Mouse (Mus musculus): Measurements from ENCODE around the gene Brpf3. TPM values are rescaled to one million over a fixed set of nuclear protein-coding genes. Genes with fewer than 3 reads are reported as not detected.

The Brpf3 gene
- polyA plus RNA-seq, 1 experiment, result 26.3 TPM

DNA sequence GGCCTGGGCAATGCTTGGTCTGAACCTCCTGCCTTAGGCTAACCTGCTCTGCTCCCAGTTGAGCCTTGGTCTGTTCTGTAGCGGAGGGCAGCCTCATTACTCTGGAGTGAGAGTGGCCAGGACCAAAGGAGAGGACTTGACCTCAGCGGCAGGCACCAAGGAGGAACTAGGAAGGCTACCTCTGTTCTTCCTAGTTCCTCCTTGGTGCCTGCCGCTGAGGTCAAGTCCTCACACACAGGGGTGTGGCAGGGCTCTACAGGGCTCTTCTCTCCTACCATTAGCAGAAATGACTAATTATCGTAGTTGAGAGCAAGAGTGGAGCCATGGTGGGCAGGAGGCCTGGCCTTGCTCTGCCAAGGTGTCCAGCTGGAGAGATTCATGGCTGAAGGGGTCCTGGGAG is 66.5 kb downstream of the Brpf3 start:
- Histone ChIP-seq H3K4me1 (ENCODE audit: control insufficient read depth, insufficient read depth, low read length) (no peaks in the 10 kb centered on the region), H3K4me3 (replicated peaks; ENCODE audit: extremely low read depth, low read depth, low read length) (no peak overlapping the region)
- no peak for TF ChIP-seq CTCF (IDR thresholded peaks at IDR 0.05; ENCODE audit: insufficient read depth, low read length)
- no peak for TF ChIP-seq POLR2A (IDR thresholded peaks at IDR 0.05; ENCODE audit: borderline replicate concordance, extremely low read depth, low read depth, low read length)
- no peak for DNase-seq
- 85% methylated on average over 4 of the region's 4 CpGs for WGBS

DNA sequence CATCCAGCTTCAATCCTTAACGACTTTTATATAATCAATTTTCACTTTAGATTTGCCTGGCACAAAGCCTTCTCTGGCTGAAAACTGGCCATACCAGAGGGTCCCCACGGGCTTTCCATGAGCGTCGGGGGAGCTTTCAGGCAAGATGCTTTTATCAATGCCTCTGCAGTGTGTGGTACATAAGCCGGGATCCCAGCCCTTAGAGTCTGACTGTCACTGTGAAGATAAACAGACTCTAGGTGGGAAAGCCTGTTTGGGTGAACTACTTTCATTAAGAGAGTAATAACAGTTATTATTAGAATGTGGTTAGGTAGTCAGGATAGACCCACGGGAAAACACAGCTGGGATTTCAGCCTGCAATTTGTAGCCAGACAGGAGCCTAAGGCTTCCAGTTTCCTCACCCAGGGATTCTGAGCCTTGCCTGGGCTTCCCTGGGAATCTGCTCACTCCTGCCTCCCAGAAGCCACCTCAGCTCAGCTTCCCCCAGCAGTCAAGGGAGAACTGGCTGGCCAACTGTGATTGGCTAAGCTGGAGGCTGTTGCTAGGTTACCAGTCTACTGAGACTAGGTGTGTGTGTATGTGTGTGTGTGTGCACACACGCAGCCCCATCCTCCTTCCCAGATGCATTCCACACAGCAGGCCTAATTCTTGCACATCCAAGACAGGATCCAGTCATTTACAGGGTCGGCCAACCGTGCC is 68.7 kb downstream of the Brpf3 start:
- no peak for DNase-seq
- Histone ChIP-seq H3K4me1 (ENCODE audit: control insufficient read depth, insufficient read depth, low read length) (no peaks in the 10 kb centered on the region), H3K4me3 (replicated peaks; ENCODE audit: extremely low read depth, low read depth, low read length) (no peak overlapping the region)
- TF ChIP-seq CTCF (IDR thresholded peaks at IDR 0.05; ENCODE audit: insufficient read depth, low read length) (no peak), POLR2A (IDR thresholded peaks at IDR 0.05; ENCODE audit: borderline replicate concordance, extremely low read depth, low read depth, low read length) (no peak)
- WGBS, result 67% methylated on average over 9 of the region's 9 CpGs

DNA sequence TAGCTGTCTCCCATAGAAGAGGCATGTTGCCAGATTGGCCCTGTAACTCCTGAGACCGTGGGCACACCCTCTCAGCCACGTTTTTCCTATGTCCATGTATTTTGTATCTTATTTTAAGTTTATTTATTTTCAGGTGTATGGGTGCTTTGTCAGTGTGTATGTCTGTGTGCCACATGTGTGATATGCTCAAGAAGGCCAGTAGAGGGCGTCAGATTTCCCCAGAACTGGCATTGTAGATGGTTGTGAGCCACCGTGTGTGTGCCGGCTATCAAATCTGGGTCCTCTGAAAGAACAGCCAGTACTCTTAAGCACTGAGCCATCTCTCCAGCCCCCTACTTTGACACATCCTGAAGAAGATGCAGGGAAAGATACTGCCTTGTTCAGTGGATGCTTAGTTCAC is 69.5 kb downstream of the Brpf3 start:
- TF ChIP-seq CTCF (IDR thresholded peaks at IDR 0.05; ENCODE audit: insufficient read depth, low read length) (no peak), POLR2A (IDR thresholded peaks at IDR 0.05; ENCODE audit: borderline replicate concordance, extremely low read depth, low read depth, low read length) (no peak)
- WGBS, result 64% methylated on average over 5 of the region's 5 CpGs
- no peak overlapping the region for H3K4me3 ChIP-seq (replicated peaks; ENCODE audit: extremely low read depth, low read depth, low read length)

DNA sequence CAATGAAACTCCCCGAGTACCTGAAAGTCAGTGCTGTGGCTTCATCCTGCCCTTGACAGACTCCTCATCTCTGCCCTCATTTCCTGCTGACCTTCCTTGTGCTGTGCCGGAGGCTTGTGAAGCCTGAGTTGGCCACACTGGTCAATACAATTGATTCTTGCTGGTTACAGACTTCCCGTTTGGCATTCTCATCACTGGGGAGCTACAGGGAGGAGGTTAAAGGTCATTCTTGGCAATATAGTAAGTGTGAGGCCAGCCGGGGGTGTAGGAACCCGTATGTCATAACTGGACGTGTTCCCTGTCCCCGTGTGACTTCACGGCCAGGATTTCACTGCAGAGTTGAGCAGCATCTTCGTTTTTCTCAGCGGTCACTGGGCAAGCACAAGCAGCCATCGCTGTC is 70.9 kb downstream of the Brpf3 start:
- H3K4me1 ChIP-seq (ENCODE audit: control insufficient read depth, insufficient read depth, low read length), result no peaks in the 10 kb centered on the region
- no peak for DNase-seq
- TF ChIP-seq POLR2A (IDR thresholded peaks at IDR 0.05; ENCODE audit: borderline replicate concordance, extremely low read depth, low read depth, low read length), result no peak
- TF ChIP-seq CTCF (IDR thresholded peaks at IDR 0.05; ENCODE audit: insufficient read depth, low read length), result no peak
- H3K4me3 ChIP-seq (replicated peaks; ENCODE audit: extremely low read depth, low read depth, low read length), result no peak overlapping the region
- WGBS, result 53% methylated on average over 11 of the region's 11 CpGs

More for the DNA sequence above, 69.5 kb downstream of the Brpf3 start:
- no peaks in the 10 kb centered on the region for H3K4me1 ChIP-seq (ENCODE audit: control insufficient read depth, insufficient read depth, low read length)
- no peak for DNase-seq

DNA sequence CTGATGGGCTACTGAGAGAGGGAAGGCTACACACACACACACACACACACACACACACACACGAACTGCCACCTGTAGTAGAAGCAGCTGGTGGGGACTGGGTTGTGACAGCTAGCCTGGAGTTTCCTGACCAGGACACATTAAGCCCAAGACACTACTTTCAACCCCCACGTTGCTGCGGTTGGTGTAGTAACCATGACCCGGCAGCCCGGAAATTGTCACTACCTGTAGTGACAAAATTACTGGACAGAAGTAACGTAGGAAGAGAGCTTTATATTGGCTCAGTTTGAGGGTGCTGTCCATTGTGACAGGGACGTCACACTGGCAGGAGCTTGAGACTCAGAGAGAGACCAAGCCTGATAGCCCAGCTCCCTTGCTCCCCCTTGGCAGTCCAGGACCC is 71.4 kb downstream of the Brpf3 start:
- TF ChIP-seq CTCF (IDR thresholded peaks at IDR 0.05; ENCODE audit: insufficient read depth, low read length), result no peak
- TF ChIP-seq POLR2A (IDR thresholded peaks at IDR 0.05; ENCODE audit: borderline replicate concordance, extremely low read depth, low read depth, low read length), result no peak
- no peak for DNase-seq
- 81% methylated on average over 7 of the region's 7 CpGs for WGBS
- H3K4me3 ChIP-seq (replicated peaks; ENCODE audit: extremely low read depth, low read depth, low read length), result no peak overlapping the region
- H3K4me1 ChIP-seq (ENCODE audit: control insufficient read depth, insufficient read depth, low read length), result no peaks in the 10 kb centered on the region

DNA sequence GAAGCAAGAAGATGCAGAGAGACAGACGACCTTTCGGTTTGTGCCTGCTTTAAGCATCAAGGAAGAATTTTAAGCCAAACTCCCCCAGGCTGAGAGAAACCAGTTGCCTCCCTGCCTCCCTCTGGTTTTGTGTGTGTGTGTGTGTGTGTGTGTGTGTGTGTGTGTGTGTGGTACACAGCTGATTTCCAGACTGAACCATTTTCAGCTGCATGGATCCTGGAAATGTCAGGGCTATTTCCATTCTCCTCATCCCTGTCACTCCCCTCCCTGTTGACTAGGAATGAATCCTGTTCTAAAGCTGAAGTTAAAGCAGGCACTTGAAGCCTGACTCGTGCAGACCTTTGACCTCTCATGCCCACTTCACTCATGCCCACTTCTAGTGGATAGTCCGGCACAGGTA is 73.3 kb downstream of the Brpf3 start:
- H3K4me1 ChIP-seq (ENCODE audit: control insufficient read depth, insufficient read depth, low read length), result no peaks in the 10 kb centered on the region
- no peak overlapping the region for H3K4me3 ChIP-seq (replicated peaks; ENCODE audit: extremely low read depth, low read depth, low read length)
- DNase-seq, result no peak
- no peak for TF ChIP-seq POLR2A (IDR thresholded peaks at IDR 0.05; ENCODE audit: borderline replicate concordance, extremely low read depth, low read depth, low read length)
- TF ChIP-seq CTCF (IDR thresholded peaks at IDR 0.05; ENCODE audit: insufficient read depth, low read length), result no peak
- 79% methylated on average over 4 of the region's 4 CpGs for WGBS

DNA sequence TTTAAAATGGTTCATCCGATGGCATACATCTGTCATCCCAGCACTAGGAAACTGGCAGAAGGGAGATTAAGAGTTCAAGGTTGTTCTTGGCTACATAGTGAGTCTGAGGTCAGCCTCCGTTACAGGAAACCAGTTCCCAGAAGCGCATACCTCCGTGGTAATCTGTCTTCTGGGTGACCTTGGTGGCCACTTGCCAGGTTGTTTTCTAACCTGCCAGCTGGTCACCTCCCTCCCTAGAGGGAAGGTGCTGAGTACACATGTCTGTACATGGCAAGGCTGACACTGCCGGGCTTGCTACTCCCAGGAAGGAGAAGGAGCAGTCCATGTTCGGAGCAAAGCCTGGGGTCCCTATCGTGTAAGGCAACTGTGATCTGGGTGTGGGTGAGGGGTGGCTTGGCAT is 73.9 kb downstream of the Brpf3 start:
- Histone ChIP-seq H3K4me3 (replicated peaks; ENCODE audit: extremely low read depth, low read depth, low read length) (no peak overlapping the region), H3K4me1 (ENCODE audit: control insufficient read depth, insufficient read depth, low read length) (0 out of 2 replicates have a peak, but pooled peaks cover under 1% of the 10 kb centered on the region)
- no peak for TF ChIP-seq CTCF (IDR thresholded peaks at IDR 0.05; ENCODE audit: insufficient read depth, low read length)
- no peak for TF ChIP-seq POLR2A (IDR thresholded peaks at IDR 0.05; ENCODE audit: borderline replicate concordance, extremely low read depth, low read depth, low read length)
- WGBS, result 31% methylated on average over 7 of the region's 7 CpGs
- DNase-seq, result peak; percentile 12

DNA sequence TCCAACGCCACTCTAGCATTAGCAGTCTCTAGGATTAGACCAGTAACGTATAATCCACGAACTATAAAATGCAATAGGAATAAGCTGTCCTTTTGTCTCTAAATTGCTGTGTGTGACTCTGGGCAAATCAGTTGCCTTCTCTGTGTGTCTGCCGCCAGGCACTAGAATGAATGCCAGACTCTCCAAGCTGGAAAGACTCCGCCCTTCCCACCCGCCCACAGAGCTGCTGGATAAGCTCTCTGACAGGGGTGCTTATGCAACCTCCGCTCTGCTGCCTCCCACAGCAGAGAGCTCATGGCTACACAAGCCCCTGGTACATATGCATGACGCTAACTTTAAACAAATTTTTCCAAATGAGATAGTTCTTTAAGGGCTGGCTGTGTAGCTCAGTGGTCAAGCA is 74.4 kb downstream of the Brpf3 start:
- DNase-seq, result peak; percentile 19
- no peak overlapping the region for H3K4me3 ChIP-seq (replicated peaks; ENCODE audit: extremely low read depth, low read depth, low read length)
- 33% methylated on average over 8 of the region's 8 CpGs for WGBS
- 0 out of 2 replicates have a peak, but pooled peaks cover 2% of the 10 kb centered on the region for H3K4me1 ChIP-seq (ENCODE audit: control insufficient read depth, insufficient read depth, low read length)
- TF ChIP-seq CTCF (IDR thresholded peaks at IDR 0.05; ENCODE audit: insufficient read depth, low read length), result no peak
- no peak for TF ChIP-seq POLR2A (IDR thresholded peaks at IDR 0.05; ENCODE audit: borderline replicate concordance, extremely low read depth, low read depth, low read length)

DNA sequence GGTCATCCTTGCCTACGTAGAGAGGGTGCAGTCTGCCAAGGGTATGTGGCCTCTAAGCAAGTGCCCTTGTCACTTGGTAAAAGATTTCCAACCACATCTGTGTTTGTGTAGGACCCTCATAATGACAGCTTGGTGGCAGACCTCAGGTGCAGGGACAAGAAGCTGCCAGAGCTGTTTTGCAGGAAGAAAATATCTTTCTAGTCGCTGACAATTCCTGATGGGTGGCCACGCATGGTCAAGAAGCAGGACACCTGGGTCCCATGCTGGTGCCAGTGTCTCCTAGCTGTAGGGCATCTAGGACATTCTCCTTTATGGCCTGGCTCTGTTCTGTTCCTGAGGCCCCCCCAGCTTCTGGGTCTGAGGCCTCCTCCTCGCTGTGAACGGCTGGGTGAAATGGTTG is 75.4 kb downstream of the Brpf3 start:
- H3K4me1 ChIP-seq (ENCODE audit: control insufficient read depth, insufficient read depth, low read length), result 0 out of 2 replicates have a peak, but pooled peaks cover 2% of the 10 kb centered on the region
- no peak overlapping the region for H3K4me3 ChIP-seq (replicated peaks; ENCODE audit: extremely low read depth, low read depth, low read length)
- TF ChIP-seq CTCF (IDR thresholded peaks at IDR 0.05; ENCODE audit: insufficient read depth, low read length), result no peak
- TF ChIP-seq POLR2A (IDR thresholded peaks at IDR 0.05; ENCODE audit: borderline replicate concordance, extremely low read depth, low read depth, low read length), result no peak
- WGBS, result 82% methylated on average over 5 of the region's 5 CpGs
- no peak for DNase-seq

DNA sequence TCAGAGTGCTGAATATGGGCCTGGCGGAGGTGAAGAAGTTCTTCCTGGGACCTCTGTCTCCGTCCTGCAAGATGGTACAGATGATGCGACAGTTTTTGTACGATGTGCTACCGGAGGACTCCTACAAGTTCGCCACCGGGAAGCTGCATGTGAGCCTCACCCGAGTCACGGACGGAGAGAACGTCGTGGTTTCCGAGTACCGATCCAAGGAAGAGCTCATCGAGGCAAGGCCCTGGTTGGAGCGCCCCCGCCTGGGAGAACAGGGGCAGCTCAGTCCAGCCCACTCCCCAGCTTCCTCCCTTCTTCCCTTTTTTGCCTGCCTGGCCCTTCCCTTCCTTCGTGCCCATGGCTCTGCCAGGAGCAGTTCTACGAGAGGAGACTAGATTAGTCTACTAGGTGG is 75.9 kb downstream of the Brpf3 start:
- TF ChIP-seq POLR2A (IDR thresholded peaks at IDR 0.05; ENCODE audit: borderline replicate concordance, extremely low read depth, low read depth, low read length) (no peak), CTCF (IDR thresholded peaks at IDR 0.05; ENCODE audit: insufficient read depth, low read length) (peak; percentile 28; the same call in 1 of the 2 replicates)
- 24% methylated on average over 19 of the region's 19 CpGs for WGBS
- no peak overlapping the region for H3K4me3 ChIP-seq (replicated peaks; ENCODE audit: extremely low read depth, low read depth, low read length)
- DNase-seq, result no peak
- 0 out of 2 replicates have a peak, but pooled peaks cover 2% of the 10 kb centered on the region for H3K4me1 ChIP-seq (ENCODE audit: control insufficient read depth, insufficient read depth, low read length)

All from lung, adult 2 months (tissue).